Mouse (Mus musculus) layer of hippocampus, postnatal 10 days (tissue): ENCODE measurements around the gene 2310011J03Rik. TPM values are rescaled to one million over a fixed set of nuclear protein-coding genes. Genes with fewer than 3 reads are reported as not detected.

Experiments used
- DNase-seq, 2 experiments: peaks; one replicate each; pipeline ENCODE4 v3.0.0; 2021; ENCODE audit warnings: low spot score in 2 of 2
- total RNA-seq, 2 experiments: library from RNA; stranded (reverse); gene quantifications; 2 replicates each; pipeline ENCODE4 v1.2.3; 2021

Gene 2310011J03Rik
- total RNA-seq, 2 experiments from 2014 or later: 19.7 to 22.2 TPM

DNA sequence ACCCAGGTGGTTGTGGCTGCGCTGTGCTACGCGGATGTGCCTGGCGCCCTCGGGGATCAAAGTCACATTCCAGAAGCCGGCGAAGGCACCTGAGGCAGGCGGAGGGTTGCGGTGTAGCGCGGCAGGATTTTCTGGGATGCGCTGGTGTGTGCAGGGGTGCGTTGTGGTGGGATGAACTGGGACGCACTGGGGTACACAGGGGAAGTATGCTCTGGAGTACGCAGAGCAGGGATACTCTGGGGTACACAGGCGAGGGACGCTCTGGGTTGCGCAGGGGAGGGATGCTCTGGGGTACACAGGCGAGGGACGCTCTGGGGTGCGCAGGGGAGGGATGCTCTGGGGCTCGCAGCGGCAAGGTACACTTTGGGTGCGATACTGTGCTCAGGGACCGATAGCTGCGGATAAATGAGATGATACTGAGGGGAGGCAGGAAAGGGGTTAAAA is 22.0 kb upstream of the 2310011J03Rik start:
- DNase-seq: no peak

DNA sequence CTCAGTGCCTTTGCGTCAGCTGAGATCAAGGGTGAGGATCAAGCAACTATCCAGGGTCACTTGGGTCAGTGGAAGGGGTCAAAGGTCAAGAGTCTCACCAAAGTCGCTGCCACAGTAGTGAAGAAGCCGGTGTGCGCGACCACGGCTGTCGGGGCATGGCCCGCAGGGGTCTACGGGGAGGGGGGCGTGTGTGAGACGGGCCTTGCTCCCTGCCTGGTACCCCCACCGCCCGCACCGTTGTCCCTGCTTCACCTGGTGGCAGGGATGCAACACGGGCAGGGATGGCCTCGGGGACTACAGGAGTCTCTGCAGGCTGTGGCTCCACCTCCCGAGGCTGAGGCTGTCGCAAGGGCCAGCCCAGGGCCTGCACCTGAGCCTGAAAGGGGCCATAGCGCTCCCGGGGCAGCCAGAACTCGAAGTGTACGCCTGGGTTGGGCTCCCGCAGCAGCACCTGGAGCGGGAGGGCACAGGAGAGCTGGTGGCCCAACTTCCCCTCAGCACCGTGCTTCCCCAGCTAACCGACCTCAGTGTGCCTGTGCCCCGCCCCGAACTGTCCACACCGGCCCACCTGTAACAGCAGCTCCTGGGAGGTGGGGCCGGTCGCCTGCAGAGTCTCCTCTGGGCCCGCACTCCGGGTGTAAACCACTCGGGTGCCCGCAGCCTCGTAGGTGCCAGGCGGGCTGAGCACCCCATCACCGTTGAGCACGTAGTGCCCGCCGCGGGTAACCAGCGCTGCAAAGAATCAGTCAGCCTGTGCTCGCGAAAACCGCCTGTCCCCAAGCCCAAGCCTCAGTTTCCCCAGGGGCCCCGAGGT is 21.4 kb upstream of the 2310011J03Rik start:
- DNase-seq: no peak

DNA sequence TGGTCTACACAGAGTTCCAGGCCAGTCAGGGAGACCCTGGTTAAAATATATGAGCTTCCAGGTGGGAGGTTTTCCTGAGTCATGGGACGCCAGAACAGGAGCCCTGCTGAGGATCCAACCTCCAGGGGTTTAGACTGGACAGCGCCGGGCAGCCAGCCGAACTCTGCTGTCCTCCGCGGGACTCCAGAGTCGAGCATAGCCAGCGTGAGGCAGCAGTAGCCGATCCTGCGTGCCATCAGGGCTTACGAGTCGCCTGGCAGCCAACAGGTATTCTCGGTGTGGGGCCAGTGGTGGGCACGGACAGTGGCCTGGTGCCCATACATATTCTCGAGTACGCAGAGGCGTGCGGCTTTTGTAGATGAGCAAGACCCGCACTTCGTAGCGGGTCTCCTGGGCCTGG is 20.7 kb upstream of the 2310011J03Rik start:
- DNase-seq: no peak

DNA sequence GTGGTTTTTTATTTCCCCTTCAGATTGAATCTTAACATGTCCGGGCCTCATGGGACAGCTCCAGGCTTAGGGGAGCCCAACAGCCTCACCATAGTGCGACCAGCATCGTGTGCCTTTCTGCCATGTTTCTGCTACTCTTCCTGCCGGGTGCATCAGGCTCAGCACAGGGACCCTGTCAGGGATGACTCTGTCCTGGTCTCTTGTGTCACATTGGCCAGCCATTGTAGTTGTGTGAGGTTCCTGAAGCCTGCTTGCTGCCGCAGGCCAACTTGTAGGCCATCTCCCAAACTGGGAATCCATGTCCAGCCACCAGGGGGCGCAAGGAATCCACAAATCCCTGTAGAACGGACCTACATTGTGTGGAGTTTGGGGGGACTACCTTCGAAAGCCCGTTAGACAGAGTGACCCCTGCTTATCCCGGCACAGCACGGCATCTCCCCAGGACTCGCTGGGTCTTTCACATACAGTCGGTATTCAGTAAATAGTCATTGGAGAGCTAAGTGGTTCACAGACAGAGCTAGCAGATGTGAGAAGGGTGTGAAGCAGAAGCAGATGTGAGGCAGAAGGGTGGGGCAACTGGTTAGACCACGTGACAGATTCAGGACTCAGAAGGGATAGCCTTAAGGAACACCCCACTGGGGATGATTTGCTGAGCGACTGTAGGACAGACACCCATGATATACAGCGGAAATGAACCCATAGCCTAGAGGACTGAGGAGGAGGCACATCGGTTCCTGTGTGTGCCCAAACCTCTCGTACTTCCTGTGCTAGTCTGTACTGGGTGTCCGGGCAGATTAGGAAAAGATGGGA is 19.8 kb upstream of the 2310011J03Rik start:
- DNase-seq: peak; percentile 92 to 93

DNA sequence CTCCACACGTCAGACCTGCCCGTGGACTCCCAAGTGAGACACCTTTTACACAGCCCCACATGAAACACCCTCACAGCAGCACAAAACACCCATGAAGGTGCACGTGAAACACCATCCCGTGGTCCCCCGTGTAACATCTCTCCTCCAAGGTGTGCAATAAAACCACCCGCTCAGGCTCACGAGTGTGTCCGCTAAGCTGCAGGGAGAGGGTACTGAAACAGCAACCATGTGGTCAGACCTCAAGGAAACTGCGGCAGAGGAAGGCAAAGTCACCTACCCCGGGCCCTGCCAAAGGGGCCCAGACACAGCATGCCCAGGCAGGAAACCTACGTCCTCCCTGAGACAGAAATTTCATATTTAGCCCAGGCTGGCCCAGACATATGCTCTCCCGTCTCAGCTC is 15.9 kb upstream of the 2310011J03Rik start:
- DNase-seq: no peak

DNA sequence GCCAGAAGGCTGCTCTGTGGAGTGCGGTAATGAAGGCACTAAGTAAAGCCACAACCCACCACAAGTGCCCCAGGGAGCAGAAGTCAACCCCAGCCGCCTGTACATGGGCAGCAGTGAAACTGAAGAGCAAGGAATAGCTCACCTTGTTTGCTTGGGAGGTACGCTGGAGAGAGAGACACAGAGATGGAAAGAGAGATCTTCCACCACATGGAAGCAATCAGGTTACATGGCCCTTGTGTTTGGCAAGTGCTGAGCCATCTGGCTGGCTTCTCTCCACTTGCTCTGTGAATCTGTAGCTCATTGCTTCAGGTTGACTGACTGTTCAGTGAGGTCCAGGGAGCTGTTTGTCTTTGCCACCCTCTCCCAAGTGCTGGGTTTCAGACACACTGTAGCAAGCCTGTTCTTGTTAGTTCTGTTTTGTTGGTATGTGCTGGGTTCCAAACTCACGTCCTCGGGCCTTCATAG is 12.2 kb upstream of the 2310011J03Rik start:
- DNase-seq: no peak

DNA sequence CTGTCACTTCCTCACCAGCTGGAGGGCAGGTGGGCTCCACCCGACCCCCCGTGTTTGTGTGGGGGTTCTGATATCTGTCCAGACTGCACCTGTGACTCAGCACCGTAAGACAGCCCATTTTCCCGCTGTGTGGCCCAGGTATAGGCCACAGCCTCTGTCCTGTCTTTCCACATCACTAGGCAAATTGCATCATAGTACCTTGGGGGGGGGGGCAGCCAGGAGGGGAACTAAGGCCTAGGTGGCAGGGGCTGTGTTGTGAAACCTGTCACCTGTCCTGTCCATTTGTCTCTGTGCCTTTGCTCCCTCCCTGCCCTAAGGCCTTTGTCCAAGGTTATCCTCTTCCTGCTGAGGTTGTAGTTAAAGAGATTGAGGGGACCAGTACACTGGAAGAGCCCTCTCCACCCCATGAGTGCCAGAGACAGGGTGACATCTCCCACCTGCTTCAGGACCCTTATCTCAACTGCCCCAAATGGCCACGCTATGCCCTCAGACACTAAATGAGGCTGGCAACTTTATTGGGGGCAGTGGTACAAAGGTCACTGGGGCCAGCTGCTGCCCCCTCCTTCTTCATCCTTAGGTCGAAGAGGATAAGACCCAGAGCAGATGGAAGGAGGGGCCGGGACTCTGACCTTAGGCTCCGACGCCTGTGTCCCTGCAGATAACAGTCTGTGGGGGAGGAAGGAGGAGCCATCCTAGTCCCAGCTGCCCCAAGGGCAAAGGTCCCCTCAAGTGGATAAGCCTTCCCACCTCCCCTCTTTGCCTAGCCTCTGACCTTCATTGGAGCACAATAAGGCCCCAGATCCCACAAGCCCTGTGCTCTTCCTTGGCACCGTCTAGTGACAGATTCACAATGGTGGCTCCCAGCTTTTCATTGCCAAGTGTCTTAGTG is 11.5 kb upstream of the 2310011J03Rik start:
- no peak for DNase-seq

DNA sequence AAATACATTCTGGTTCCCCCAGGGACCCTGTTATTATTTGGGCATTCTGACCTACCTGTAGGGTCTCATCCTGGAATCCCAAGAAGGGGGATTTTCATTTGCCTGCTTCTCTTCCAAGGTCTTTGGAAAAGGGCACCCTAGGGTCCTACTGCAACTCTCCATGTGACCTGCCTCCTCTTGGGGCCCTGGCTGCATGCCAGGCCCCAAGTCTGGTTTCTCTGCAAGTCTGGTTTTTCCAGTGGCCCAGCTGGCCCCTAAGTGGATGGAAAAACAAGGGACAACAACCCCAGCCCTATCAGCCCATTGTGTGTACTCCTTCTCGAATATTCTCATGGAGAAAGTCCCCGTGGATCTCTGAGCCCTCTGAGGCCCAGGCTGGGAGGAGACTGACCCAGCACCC is 10.6 kb upstream of the 2310011J03Rik start:
- no peak for DNase-seq

DNA sequence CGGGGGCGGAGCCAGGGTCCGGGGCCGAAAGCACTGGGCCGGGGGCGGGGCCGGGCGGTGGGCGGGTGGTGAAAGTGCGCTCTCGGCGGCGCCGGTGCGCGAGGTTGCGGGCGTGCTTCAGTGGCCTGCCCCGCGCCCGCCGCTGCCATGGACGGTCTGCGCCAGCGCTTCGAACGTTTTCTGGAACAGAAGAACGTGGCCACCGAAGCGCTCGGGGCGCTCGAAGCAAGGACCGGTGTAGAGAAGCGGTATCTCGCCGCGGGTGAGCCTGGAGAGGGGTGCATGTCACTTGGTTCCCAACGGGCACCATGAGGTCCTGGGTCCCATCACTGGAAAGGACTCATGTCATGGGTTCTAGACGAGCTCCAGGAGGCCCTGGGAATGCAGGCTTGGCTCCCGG is 9.7 kb upstream of the 2310011J03Rik start:
- no peak for DNase-seq

DNA sequence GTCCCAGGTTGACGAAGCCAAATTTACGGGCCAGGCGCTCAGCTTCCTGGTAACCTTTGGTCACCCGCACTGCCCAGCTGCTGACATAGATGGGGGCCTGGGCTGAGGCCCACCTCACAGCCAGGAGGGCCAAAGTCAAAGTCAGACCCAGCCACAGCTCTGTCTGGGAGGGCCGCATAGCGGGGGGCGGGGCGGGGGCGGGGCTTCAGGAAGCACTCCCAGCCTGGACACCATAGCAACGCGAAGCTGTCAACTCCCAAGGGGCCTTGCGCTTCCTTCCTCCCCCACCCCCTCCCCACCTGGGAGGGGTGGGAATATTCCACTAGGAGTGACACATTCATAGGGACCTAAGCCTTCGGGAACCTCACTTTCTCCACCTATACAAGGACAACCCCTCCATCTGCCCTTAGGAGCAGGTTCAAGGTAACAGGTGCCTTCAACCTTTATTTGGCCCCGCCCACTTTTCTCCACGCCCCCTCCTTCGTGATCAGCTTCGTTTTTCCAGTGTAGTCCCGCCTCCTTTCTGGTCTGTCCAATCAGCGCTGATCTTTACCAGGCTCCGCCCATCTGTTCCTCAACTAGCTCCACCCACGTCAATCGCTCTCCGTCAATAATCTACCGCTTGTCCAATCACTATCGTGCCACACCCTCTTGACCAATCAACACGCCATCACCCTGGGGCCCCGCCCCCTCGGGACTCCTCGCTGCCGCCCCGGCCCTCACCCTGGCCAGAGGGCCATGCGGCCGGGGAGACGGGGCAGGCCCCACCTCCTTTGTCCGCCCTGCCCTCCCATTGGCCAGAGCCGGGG is 9.1 kb upstream of the 2310011J03Rik start, which contains the start of the genes Pcsk4 and Reep6:
Pcsk4 (minus strand) TSS at position 226 of the 809 bp plus-strand sequence.
Reep6 (plus strand) TSS at position 681 of the 809 bp plus-strand sequence.
- peak; percentile 97 to 98 for DNase-seq

DNA sequence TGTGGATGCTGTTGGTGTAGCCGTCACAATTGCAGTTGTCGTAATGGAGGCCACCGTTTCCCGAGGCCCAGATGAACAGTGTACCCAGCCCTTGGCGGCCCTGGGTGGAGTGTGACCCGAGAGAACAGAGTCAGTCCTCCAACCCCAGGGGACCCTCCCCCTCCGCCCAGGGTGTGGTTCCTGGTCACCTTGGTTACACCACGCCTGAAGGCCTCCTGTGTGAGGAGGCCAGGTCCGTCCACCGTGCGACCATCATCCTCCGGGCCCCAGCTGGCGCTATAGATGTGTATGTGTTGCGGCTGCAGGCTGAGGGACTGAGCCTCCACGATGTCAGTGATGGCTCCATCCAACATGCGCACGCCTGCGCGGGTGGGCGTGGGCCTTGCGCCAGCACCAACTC is 4.7 kb upstream of the 2310011J03Rik start:
- no peak for DNase-seq

DNA sequence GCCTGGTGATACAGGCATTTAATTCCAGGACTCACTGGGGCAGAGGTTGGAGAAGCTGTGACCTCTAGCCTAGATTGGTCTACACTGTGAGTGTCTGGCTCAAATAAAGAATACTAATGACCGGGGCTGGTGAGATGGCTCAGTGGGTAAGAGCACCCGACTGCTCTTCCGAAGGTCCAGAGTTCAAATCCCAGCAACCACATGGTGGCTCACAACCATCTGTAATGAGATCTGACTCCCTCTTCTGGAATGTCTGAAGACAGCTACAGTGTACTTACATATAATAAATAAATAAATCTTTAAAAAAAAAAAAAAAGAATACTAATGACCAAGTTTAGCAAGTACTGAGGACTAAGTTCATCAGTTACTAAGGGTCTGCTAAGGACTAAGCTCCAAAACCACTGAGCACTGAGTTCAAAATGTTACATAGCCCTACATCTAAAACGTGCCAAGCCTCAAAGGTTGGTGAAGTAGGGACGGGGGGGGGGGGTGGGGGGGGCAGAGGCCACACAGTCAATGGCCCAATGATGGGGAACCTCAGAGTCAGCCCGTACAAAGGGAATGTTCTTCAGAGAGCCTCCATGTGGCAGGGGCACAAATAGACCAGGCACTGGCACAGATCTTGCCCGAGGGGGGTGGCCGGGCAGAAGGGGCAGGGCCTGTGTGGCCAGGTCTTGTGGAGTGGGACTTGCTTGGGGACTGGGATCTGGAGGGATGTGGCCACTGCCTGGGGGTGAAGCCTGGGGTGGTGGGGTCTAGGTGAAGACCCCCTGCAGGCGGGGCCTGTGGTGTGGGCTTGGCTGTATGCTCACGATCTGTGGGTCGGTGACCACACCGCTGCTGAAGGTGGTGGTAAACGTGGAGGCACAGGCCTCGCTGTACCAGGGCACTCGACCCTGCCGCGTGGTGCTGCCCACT is 4.0 kb upstream of the 2310011J03Rik start:
- no peak for DNase-seq

DNA sequence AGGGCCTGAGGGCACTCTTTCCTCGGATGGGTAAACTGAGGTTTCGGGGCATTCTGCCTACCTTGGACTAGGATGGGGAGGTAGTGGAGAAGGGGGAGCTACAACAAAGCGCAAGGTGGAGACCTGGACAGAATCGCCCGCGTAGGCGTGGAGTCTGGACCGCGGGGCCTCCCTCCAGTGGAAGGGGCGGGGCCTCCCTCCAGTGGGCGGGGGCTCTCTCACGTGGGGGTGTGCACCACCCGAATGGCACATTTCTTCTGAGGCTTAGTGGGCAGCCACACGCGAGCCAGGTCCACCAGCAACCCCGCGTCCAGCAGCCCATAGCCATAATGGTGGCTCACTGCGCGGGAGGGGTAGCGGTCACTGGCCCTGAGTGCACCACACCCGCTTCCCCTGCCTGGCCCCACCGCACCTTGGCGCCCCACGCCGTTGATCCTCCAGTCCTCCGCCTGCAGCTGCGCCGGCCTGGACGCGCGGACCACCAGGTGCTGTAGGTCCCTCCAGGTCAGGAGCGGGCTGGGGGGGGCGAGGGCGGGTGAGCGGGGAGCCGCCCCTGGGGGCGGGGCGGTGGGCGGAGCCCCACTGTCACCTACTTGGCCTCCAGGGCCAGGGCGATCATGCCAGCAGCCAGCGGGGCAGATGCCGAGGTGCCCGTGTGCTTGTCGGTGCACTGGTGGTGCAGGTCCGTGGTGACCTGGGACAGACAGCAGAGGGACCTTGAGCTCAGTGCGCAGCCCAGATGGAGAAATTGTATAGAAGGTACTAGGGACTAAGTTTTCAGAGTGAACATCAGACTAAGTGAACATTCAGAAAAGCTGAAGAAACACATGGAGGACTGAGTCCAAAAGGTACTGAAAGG is 3.2 kb upstream of the 2310011J03Rik start:
- peak in 1 of 2 experiments; percentile 65 for DNase-seq

DNA sequence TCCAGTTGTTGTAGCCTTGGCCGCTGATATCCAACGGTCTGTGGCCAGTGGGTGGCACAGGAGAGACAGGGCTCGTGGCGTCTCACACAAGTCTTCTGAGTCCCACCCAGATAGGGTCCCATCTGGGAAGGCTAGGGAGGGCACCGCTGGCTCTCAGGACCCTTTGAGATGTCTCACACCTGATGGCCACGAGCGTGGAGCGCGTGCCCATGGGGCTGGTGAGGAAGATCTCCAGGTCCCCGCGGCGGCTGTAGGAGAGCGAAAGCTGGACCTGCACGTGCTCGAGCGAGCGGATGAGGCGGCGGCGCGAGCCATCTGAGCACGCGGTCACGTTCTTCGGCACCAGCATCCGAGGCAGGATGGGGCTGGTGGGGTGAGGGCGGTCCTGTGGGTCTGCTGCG is 2.5 kb upstream of the 2310011J03Rik start:
- peak in 1 of 2 experiments; percentile 46 for DNase-seq

DNA sequence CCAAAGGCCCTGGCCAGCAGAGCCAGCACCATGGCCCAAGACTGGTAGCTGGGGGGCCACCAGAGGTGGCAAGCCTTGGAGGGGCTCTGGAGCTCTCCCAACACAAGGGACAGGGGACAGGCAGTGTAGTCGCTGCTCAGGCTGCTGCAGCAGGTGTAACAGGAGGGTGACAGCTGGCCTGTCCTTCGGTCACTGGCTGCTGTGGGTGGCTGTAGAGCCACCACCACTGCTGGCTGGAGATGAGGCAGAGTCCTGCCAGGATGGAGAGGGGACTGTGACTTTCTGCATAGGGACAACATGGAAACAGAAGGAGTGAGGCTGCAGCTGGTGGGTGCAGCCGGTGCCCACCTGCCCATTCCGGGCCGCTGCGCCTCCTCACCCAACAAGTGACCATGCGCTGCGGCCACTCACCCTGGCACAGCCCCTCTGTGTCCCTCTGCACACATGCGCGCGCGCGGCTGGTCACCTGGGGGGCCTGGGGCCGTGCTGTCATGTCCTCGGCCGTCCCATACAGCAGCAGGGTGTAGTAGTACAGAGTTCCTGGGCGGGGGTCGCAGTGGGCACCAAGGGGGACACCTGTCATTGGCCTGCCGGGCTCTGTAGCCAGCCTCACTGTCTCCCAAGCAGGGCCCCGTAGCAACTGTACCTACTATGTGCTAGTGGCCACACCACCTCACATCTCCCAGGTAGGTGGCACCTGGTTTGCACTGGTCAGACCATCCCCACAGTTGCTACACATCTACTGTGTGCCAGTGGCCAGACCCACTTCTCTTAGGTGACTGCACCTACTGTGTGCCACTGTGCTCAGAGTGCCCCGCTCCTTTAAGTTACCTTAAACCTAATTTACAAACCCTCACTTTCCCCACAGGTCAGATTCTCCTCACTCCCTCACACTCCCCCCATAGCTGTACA is 1.6 kb upstream of the 2310011J03Rik start:
- DNase-seq: no peak

DNA sequence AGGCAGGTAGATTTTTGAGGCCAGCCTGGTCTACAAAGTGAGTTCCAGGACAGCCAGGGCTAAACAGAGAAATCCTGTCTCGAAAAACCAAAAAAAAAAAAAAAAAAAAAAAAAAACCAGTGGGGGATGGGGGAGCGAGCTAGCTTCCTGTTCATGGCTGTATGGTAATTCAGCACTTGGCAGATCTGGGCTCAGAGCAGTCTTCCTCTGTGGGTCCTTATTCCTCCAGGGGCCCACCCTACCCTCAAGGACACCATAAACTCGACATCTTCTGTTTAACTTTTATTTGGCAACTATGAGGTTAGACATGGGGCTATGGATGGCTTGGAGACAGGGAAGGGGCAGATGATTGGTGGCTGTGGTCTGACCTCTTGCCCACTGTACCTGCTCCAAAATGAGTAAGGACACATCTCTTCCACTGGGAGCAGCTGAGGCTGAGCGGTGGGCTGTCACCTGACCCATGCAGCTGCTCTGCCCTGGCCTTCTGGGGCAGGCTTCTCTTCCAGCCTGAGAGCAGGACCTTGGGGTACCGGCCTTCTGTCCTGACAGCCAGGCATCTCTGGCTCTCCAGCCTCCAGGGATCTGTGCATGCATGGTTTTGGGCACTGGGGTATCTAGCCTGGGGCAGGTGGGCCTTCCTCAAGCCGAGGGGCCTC is 805 bp upstream of the 2310011J03Rik start:
- no peak for DNase-seq
